Mouse (Mus musculus) intestine, postnatal 0 days (tissue): ENCODE measurements around the gene Naa50. TPM values are rescaled to one million over a fixed set of nuclear protein-coding genes. Genes with fewer than 3 reads are reported as not detected.

Experiments
- ATAC-seq: fragments of 200-750 bp; cut with Nextera tagmentation; 2 replicates; pipeline ENCODE4 v1.8.0; 2017; ENCODE audit warnings: mild to moderate bottlenecking, moderate TSS enrichment, moderate library complexity
- H3K27ac ChIP-seq: fragments of 300-500 bp; sonication (generic); 2 replicates; pipeline ENCODE4 v1.5.1; 2014; ENCODE audit warnings: mild to moderate bottlenecking, low read depth, low read length, moderate library complexity
- H3K27me3 ChIP-seq: fragments of 300-500 bp; sonication (generic); replicated peaks from 2 replicates; pipeline ENCODE4 v1.6.1; 2014; ENCODE audit warnings: low read length, mixed read lengths; ENCODE audit not compliant: control insufficient read depth, insufficient read depth
- H3K36me3 ChIP-seq: fragments of 300-500 bp; sonication (generic); 2 replicates; pipeline ENCODE4 v1.6.1; 2014; ENCODE audit warnings: mild to moderate bottlenecking, moderate library complexity; ENCODE audit not compliant: control insufficient read depth, insufficient read depth
- H3K4me1 ChIP-seq: fragments of 300-500 bp; sonication (generic); replicated peaks from 2 replicates; pipeline ENCODE4 v1.6.1; 2014; ENCODE audit warnings: antibody characterized with exemption, low read length, mixed read lengths; ENCODE audit not compliant: control insufficient read depth, insufficient read depth
- H3K4me2 ChIP-seq: fragments of 300-500 bp; sonication (generic); replicated peaks from 2 replicates; pipeline ENCODE4 v1.6.1; 2014; ENCODE audit warnings: low read depth, mild to moderate bottlenecking, moderate library complexity
- H3K4me3 ChIP-seq: fragments of 300-500 bp; sonication (generic); 2 replicates; pipeline ENCODE4 v1.5.1; 2014; ENCODE audit warnings: low read depth, low read length
- H3K9ac ChIP-seq: fragments of 300-500 bp; sonication (generic); 2 replicates; pipeline ENCODE4 v1.6.1; 2014; ENCODE audit warnings: mild to moderate bottlenecking, low read depth, low read length
- H3K9me3 ChIP-seq: fragments of 300-500 bp; sonication (generic); 2 replicates; pipeline ENCODE4 v1.6.1; 2016; ENCODE audit warnings: mixed run types; ENCODE audit not compliant: control insufficient read depth
- CTCF ChIP-seq: sonication (generic); IDR thresholded peaks from 2 replicates; pipeline ENCODE4 v1.5.1; 2016; ENCODE audit warnings: low read depth, mild to moderate bottlenecking, control low read depth, antibody characterized with exemption, moderate library complexity
- WGBS: fragments of 180-500 bp; shearing (Covaris S2); extraction: QIAGEN DNeasy Blood & Tissue Kit; methylation state at CpG from one replicate; pipeline ENCODE4 v1.1.7; 2014; 5-methylcytosine and 5-hydroxymethylcytosine counted together
- polyA plus RNA-seq: library from polyadenylated mRNA; unstranded; fragments of >200 nt; fragmentation: Nextera tagmentation; extraction: Ambion mirVana; gene quantifications from 2 replicates; pipeline ENCODE4 v1.2.1, GENCODE M21; 2015

The Naa50 gene
- polyA plus RNA-seq, 1 experiment from 2014 or later = 38.6 TPM

GRCm38 (mm10) chr16:44109002-44109401 lies 30.6 kb upstream of the Naa50 start:
- no peak for TF ChIP-seq CTCF
- Histone ChIP-seq H3K36me3 (peaks cover 54% of the 10 kb centered on the region), H3K9me3 (no peaks in the 10 kb centered on the region), H3K4me2 (no peak overlapping the region), H3K4me3 (no peak overlapping the region), H3K27me3 (no peaks in the 10 kb centered on the region), H3K9ac (no peak overlapping the region), H3K27ac (peak overlapping the region; percentile 60), H3K4me1 (no peaks in the 10 kb centered on the region)
- WGBS = 63% methylated on average over 4 of the region's 4 CpGs
- ATAC-seq = no peak

GRCm38 (mm10) chr16:44119753-44120501 lies 19.7 kb upstream of the Naa50 start:
- Histone ChIP-seq H3K4me3 (no peak overlapping the region), H3K27ac (no peak overlapping the region), H3K4me1 (no peaks in the 10 kb centered on the region), H3K9ac (no peak overlapping the region), H3K9me3 (no peaks in the 10 kb centered on the region), H3K4me2 (no peak overlapping the region), H3K27me3 (no peaks in the 10 kb centered on the region), H3K36me3 (peaks cover 11% of the 10 kb centered on the region)
- peak; percentile 73 for ATAC-seq
- WGBS = 79% methylated on average over 7 of the region's 7 CpGs
- no peak for TF ChIP-seq CTCF

GRCm38 (mm10) chr16:44122122-44122521 lies 17.5 kb upstream of the Naa50 start:
- no peak for TF ChIP-seq CTCF
- Histone ChIP-seq H3K4me2 (no peak overlapping the region), H3K27me3 (no peaks in the 10 kb centered on the region), H3K9me3 (no peaks in the 10 kb centered on the region), H3K4me1 (no peaks in the 10 kb centered on the region), H3K27ac (no peak overlapping the region), H3K4me3 (no peak overlapping the region), H3K36me3 (no peaks in the 10 kb centered on the region), H3K9ac (no peak overlapping the region)
- ATAC-seq = no peak
- 91% methylated on average over 6 of the region's 6 CpGs for WGBS

DNA sequence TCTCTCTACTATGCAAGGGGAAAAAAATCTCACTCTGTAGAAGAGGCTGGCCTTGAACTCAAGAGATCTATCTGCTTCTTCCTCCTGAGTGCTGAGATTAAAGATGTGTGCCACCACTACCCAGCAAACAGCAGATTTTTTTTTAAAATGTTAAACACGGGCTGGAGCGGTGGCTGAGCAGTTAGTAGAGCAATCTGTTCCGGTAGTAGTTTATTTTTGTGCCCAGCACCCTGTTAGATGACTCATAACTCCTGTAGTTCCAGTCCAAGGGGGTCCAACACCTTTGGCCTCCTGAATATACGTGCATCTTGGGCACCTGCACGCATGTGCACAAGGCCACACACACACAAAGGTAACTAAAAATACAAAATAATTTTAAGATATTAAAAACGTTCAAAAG lies 17.1 kb upstream of the Naa50 start:
- Histone ChIP-seq H3K27ac (no peak overlapping the region), H3K9ac (no peak overlapping the region), H3K9me3 (no peaks in the 10 kb centered on the region), H3K4me3 (no peak overlapping the region), H3K36me3 (no peaks in the 10 kb centered on the region), H3K4me2 (no peak overlapping the region), H3K4me1 (no peaks in the 10 kb centered on the region), H3K27me3 (no peaks in the 10 kb centered on the region)
- ATAC-seq = no peak
- 79% methylated on average over 6 of the region's 6 CpGs for WGBS
- TF ChIP-seq CTCF = no peak

DNA sequence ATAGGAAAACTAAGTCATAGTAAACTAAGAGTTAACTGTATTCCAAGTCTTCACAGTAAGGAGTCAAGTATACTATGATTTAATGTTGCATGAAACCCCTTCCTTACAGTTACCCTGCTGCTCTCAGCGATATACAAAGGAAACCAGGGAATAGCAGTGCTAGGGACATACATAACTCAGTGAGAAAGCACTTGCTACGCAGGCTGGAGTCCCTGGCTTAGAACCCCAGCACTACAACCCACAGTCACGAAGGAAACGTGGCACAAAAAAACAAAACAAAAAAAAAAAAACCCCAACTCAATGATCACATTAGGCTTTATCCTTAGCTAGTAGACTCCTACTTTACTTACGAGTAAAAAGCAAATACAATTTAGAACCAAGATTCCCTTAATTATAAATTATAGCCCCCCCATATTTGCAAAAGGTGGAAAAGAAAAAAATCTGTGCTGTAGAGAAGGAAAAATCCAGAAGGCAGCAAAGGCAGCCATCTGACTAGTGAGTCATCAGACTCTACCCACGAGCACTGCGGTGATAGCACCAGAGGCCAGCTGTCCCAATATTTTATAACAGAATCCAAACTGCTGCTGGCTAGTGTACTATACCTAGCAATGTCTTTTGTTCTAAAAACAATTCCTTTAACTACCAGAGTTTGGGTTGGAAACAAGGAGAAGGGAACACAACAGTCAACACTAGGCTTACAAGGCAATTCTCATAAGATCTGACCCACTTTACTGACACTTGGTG lies 16.5 kb upstream of the Naa50 start:
- Histone ChIP-seq H3K9ac (no peak overlapping the region), H3K36me3 (no peaks in the 10 kb centered on the region), H3K4me1 (no peaks in the 10 kb centered on the region), H3K4me3 (no peak overlapping the region), H3K27me3 (no peaks in the 10 kb centered on the region), H3K27ac (no peak overlapping the region), H3K9me3 (no peaks in the 10 kb centered on the region), H3K4me2 (no peak overlapping the region)
- no peak for ATAC-seq
- no peak for TF ChIP-seq CTCF
- 64% methylated on average over 7 of the region's 7 CpGs for WGBS

GRCm38 (mm10) chr16:44123786-44124185 lies 15.8 kb upstream of the Naa50 start:
- 80% methylated on average over 2 of the region's 2 CpGs for WGBS
- Histone ChIP-seq H3K4me2 (no peak overlapping the region), H3K27me3 (no peaks in the 10 kb centered on the region), H3K4me1 (no peaks in the 10 kb centered on the region), H3K36me3 (no peaks in the 10 kb centered on the region), H3K9ac (no peak overlapping the region), H3K4me3 (no peak overlapping the region), H3K27ac (no peak overlapping the region), H3K9me3 (no peaks in the 10 kb centered on the region)
- no peak for TF ChIP-seq CTCF
- no peak for ATAC-seq
